Mouse (Mus musculus): ENCODE measurements around the gene Trir. TPM values are rescaled to one million over a fixed set of nuclear protein-coding genes. Genes with fewer than 3 reads are reported as not detected.
A peak's percentile ranks its signal among the peaks of the same experiment; 100 is the strongest.

The Trir gene
- polyA plus RNA-seq, 1 experiment: 135 TPM

DNA sequence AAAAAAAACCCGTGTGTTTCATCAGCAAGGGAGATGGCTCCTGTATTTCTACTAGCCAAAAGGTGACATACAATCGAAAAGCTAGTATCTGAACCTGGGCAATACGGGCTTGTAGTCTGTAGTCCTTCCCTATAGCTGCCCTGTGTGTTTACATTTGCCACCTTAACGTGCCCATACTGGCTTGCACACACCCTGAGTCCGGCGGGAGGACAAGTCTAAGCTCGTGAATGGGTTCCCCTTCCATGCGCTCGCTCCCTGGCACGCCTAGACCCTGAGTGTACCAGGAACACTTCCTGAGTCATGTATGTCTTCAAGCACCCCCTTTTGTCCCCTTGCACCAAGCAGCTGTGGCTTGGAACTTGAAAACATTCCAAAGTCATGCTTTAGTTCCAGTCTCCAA lies 9.9 kb upstream of the Trir start:
- Histone ChIP-seq H3K36me3 (ENCODE audit: control insufficient read depth, insufficient read depth, low read length) (peaks cover 31% of the 10 kb centered on the region), H3K27me3 (ENCODE audit: control insufficient read depth, insufficient read depth, low read length) (peaks cover 10% of the 10 kb centered on the region), H3K27ac (ENCODE audit: insufficient read depth, low read depth, low read length) (no peak overlapping the region), H3K4me3 (ENCODE audit: low read depth, low read length) (no peak overlapping the region), H3K4me1 (ENCODE audit: control insufficient read depth, insufficient read depth, insufficient read length, low read length) (peaks cover 3% of the 10 kb centered on the region; the same call in 1 of the 2 replicates)
- TF ChIP-seq CTCF (IDR thresholded peaks at IDR 0.05; ENCODE audit: extremely low read depth, insufficient read length, insufficient replicate concordance, low read depth, low read length): no peak
- TF ChIP-seq POLR2A (IDR thresholded peaks at IDR 0.05; ENCODE audit: low read depth, low read length): no peak
- 50% methylated on average over 10 of the region's 10 CpGs for WGBS

DNA sequence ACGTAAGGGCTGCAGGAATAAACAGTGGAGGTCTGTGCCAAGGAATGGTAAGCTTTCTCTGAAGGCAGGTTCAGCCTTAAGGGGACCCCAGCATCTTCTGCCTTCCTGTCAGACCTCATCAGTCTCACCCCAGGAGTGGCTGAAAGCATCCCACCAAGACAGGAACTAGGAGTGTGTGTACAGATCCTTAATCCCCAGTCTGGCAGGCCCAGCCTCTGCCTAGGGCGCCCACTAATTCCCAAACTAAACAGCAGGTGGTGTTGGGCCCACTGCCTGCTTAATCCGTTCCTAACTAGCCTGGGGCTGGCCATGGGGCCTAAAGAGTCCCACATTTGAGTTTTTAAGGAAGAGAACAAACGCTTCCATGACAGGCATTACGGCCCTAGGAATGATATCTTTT lies 9.4 kb upstream of the Trir start:
- Histone ChIP-seq H3K36me3 (ENCODE audit: control insufficient read depth, insufficient read depth, low read length) (peaks cover 32% of the 10 kb centered on the region), H3K4me1 (ENCODE audit: control insufficient read depth, insufficient read depth, insufficient read length, low read length) (peaks cover 3% of the 10 kb centered on the region; the same call in 1 of the 2 replicates), H3K27ac (ENCODE audit: insufficient read depth, low read depth, low read length) (no peak overlapping the region), H3K27me3 (ENCODE audit: control insufficient read depth, insufficient read depth, low read length) (peaks cover 10% of the 10 kb centered on the region; the same call in 1 of the 2 replicates), H3K4me3 (ENCODE audit: low read depth, low read length) (no peak overlapping the region)
- WGBS: 71% methylated on average over 5 of the region's 5 CpGs
- TF ChIP-seq POLR2A (IDR thresholded peaks at IDR 0.05; ENCODE audit: low read depth, low read length) (no peak), CTCF (IDR thresholded peaks at IDR 0.05; ENCODE audit: extremely low read depth, insufficient read length, insufficient replicate concordance, low read depth, low read length) (no peak)

DNA sequence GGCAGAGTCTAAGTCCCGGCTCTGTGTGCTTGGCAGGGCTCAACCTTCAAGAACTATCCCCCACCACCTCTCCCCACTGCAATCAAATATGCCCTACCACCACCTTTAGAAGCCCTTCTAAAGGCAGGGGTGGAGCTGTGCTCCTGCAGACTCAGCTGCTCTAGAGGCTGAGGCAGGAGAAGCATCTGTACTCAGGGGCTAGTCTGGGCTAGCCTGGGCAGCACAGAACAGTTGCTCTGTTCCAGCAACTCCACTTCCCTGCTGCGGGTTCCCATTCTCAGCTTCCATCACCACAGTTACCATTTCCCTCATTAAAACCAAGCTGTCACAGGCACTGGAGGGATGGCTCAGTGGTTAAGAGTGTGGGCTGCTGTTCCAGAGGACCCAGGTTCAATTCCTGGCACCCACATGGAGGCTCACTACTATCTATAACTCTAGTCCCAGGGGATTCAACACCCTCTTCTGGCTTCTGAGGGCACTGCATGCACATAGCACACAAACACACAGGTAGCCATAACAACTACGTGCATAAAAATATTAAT lies 5.0 kb upstream of the Trir start:
- peaks cover 34% of the 10 kb centered on the region for H3K36me3 ChIP-seq (ENCODE audit: control insufficient read depth, insufficient read depth, low read length)
- TF ChIP-seq POLR2A (IDR thresholded peaks at IDR 0.05; ENCODE audit: low read depth, low read length) (no peak), CTCF (IDR thresholded peaks at IDR 0.05; ENCODE audit: extremely low read depth, insufficient read length, insufficient replicate concordance, low read depth, low read length) (no peak)
- 95% methylated on average over 3 of the region's 3 CpGs for WGBS
- no peak overlapping the region for H3K4me3 ChIP-seq (ENCODE audit: low read depth, low read length)
- no peaks in the 10 kb centered on the region for H3K27me3 ChIP-seq (ENCODE audit: control insufficient read depth, insufficient read depth, low read length)
- peaks cover 11% of the 10 kb centered on the region; the same call in 1 of the 2 replicates for H3K4me1 ChIP-seq (ENCODE audit: control insufficient read depth, insufficient read depth, insufficient read length, low read length)
- no peak overlapping the region for H3K27ac ChIP-seq (ENCODE audit: insufficient read depth, low read depth, low read length)

DNA sequence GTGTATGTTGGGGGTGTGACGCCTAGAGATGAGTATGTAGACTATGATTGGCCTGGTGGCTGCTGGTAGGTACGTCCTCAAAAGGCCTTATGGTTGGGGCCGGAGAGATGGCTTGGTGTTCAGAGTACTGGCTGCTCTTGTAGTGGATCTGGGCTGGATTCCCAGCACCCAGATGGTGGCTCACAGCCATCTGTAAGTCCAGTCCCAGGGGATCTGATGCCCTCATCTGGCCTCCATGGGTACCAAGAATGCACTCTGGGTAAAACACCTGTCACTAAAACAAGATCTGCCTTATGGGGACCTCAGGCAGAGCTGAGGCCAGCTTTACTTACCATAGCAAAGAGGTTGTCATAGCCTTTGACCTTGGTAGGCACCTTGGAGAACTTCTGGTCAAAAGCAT lies 2.8 kb upstream of the Trir start:
- TF ChIP-seq POLR2A (IDR thresholded peaks at IDR 0.05; ENCODE audit: low read depth, low read length) (no peak), CTCF (IDR thresholded peaks at IDR 0.05; ENCODE audit: extremely low read depth, insufficient read length, insufficient replicate concordance, low read depth, low read length) (no peak)
- 89% methylated on average over 3 of the region's 3 CpGs for WGBS
- no peak overlapping the region for H3K27ac ChIP-seq (ENCODE audit: insufficient read depth, low read depth, low read length)
- H3K36me3 ChIP-seq (ENCODE audit: control insufficient read depth, insufficient read depth, low read length): peaks cover 27% of the 10 kb centered on the region
- H3K4me3 ChIP-seq (ENCODE audit: low read depth, low read length): no peak overlapping the region
- no peaks in the 10 kb centered on the region for H3K27me3 ChIP-seq (ENCODE audit: control insufficient read depth, insufficient read depth, low read length)
- H3K4me1 ChIP-seq (ENCODE audit: control insufficient read depth, insufficient read depth, insufficient read length, low read length): peaks cover 19% of the 10 kb centered on the region

DNA sequence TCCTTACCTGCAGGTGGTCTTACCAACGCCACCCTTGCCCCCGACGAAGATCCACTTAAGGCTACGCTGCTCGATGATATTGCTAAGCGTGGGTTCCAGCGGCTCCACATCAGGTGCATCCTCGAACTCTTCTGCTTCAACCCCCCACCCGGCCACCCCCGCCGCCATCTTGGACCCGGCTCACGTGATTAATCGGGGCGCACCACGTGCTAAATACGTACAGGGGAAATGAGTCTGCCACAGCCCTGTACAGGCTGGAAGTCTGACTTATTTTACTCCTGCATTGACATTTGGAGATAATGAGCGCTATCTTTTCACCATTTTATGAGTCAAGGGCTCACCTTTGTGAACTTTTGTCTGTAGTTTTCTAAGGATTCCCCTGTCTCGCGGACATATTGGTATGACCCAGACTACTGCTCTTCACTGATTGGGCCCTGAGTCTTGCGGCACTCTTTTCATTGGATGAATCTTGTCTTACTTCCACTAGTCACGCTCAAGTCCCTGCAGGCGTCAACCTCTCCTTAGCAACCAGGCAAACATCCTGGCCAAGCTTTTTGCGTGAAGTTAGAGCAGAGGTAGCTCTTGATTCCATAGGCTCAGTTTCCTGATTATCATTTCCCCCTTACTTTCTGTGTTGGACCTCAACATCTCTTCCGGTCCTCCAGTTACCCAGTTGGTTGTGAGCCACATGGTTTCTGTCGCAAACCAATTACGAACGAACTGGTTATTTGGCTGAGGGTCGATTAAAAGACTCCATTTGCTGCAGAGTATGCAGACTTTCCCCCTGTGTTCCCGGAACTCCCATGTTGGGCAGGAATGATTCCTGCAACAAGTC lies 1.3 kb upstream of the Trir start, which contains the start of gene Asna1:
Asna1 (minus strand) TSS at position 184 of the 835 bp plus-strand sequence.
- TF ChIP-seq POLR2A (IDR thresholded peaks at IDR 0.05; ENCODE audit: low read depth, low read length) (peak; percentile 39; the same call in 1 of the 2 replicates), CTCF (IDR thresholded peaks at IDR 0.05; ENCODE audit: extremely low read depth, insufficient read length, insufficient replicate concordance, low read depth, low read length) (no peak)
- Histone ChIP-seq H3K4me3 (ENCODE audit: low read depth, low read length) (peak within 1 kb of the TSS; percentile 83), H3K4me1 (ENCODE audit: control insufficient read depth, insufficient read depth, insufficient read length, low read length) (peaks cover 19% of the 10 kb centered on the region), H3K27me3 (ENCODE audit: control insufficient read depth, insufficient read depth, low read length) (no peaks in the 10 kb centered on the region), H3K27ac (ENCODE audit: insufficient read depth, low read depth, low read length) (peak within 1 kb of the TSS; percentile 75), H3K36me3 (ENCODE audit: control insufficient read depth, insufficient read depth, low read length) (peaks cover 21% of the 10 kb centered on the region)
- WGBS: 1% methylated on average over 30 of the region's 30 CpGs

DNA sequence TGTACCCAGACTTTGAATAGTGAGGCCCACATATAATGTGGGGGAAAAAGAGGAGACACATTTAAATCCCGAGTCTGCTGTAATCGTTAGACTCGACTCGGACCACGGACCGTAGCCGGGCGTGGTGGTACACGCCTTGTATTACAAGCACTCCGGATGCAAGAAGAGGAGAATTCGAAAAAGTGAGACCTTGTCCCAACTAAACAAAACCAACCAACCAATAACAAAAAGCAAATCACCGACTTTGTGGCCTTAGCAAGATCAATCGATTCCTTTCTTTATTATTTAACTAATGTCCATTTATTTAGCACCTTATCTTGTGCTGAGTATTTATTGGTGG lies 863 bp downstream of the Trir start:
- peak overlapping the region; percentile 79 for H3K27ac ChIP-seq (ENCODE audit: insufficient read depth, low read depth, low read length)
- TF ChIP-seq CTCF (IDR thresholded peaks at IDR 0.05; ENCODE audit: extremely low read depth, insufficient read length, insufficient replicate concordance, low read depth, low read length): no peak
- TF ChIP-seq POLR2A (IDR thresholded peaks at IDR 0.05; ENCODE audit: low read depth, low read length): no peak
- no peaks in the 10 kb centered on the region for H3K27me3 ChIP-seq (ENCODE audit: control insufficient read depth, insufficient read depth, low read length)
- H3K4me1 ChIP-seq (ENCODE audit: control insufficient read depth, insufficient read depth, insufficient read length, low read length): peaks cover 19% of the 10 kb centered on the region
- WGBS: under 1% methylated on average over 13 of the region's 13 CpGs
- H3K4me3 ChIP-seq (ENCODE audit: low read depth, low read length): peak overlapping the region; percentile 83
- peaks cover 24% of the 10 kb centered on the region for H3K36me3 ChIP-seq (ENCODE audit: control insufficient read depth, insufficient read depth, low read length)

DNA sequence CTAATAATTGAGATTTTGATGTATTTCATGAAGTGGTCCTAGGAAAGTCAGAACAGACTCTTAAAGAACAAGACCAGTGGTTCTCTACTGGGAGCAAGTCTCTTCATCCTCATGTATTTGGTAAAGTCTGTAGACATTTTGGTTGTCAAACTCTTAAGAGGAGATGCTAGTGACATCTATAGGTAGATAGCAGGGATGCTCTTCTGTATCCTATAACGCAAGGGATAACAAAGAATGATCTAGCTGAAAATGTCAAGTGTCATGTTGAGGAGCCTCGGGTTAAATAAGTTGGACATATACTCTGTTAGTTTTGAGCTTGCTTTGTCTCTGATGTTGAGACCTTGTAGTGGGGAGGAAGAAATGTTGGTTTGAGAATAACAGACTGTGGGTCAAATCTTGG lies 1.3 kb downstream of the Trir start:
- H3K27me3 ChIP-seq (ENCODE audit: control insufficient read depth, insufficient read depth, low read length): no peaks in the 10 kb centered on the region
- peaks cover 19% of the 10 kb centered on the region for H3K4me1 ChIP-seq (ENCODE audit: control insufficient read depth, insufficient read depth, insufficient read length, low read length)
- 4% methylated on average over 2 of the region's 2 CpGs for WGBS
- peaks cover 26% of the 10 kb centered on the region for H3K36me3 ChIP-seq (ENCODE audit: control insufficient read depth, insufficient read depth, low read length)
- no peak for TF ChIP-seq POLR2A (IDR thresholded peaks at IDR 0.05; ENCODE audit: low read depth, low read length)
- no peak for TF ChIP-seq CTCF (IDR thresholded peaks at IDR 0.05; ENCODE audit: extremely low read depth, insufficient read length, insufficient replicate concordance, low read depth, low read length)
- no peak overlapping the region for H3K4me3 ChIP-seq (ENCODE audit: low read depth, low read length)
- no peak overlapping the region for H3K27ac ChIP-seq (ENCODE audit: insufficient read depth, low read depth, low read length)
